Mouse (Mus musculus): ENCODE results near the gene Cobll1.

- TF ChIP-seq CTCF (IDR thresholded peaks at IDR 0.05; ENCODE audit: borderline replicate concordance, insufficient read depth, low read length) = no peak
- TF ChIP-seq POLR2A (IDR thresholded peaks at IDR 0.05; ENCODE audit: low read depth, low read length) = no peak
Observed at GRCm38 (mm10) chr2:65119076-65119475, 120.1 kb downstream of the Cobll1 start.
